Mouse (Mus musculus): ENCODE results near the gene Iqschfp. TPM values are rescaled to one million over a fixed set of nuclear protein-coding genes. Genes with fewer than 3 reads are reported as not detected.

Gene Iqschfp
- polyA plus RNA-seq, 1 experiment from 2014 or later = 4.7 TPM

GRCm38 (mm10) chr3:68508629-68509028 is 616.6 kb downstream of the Iqschfp start:
- Histone ChIP-seq H3K4me2 (ENCODE audit: low read depth, low read length) (no peak overlapping the region), H3K9me3 (ENCODE audit: control insufficient read depth, low read length) (no peaks in the 10 kb centered on the region), H3K4me3 (ENCODE audit: low read depth, low read length) (no peak overlapping the region), H3K9ac (replicated peaks; ENCODE audit: low read depth, low read length) (no peak overlapping the region), H3K27me3 (ENCODE audit: control insufficient read depth, insufficient read depth, low read length) (no peaks in the 10 kb centered on the region), H3K36me3 (ENCODE audit: control insufficient read depth, insufficient read depth, low read length) (no peaks in the 10 kb centered on the region), H3K4me1 (ENCODE audit: control insufficient read depth, insufficient read depth, low read length) (no peaks in the 10 kb centered on the region), H3K27ac (ENCODE audit: low read depth, low read length) (peak overlapping the region; percentile 7)
- WGBS = 47% methylated on average over 6 of the region's 6 CpGs
- no peak for ATAC-seq (ENCODE audit: low read depth)

- Histone ChIP-seq H3K27me3 (ENCODE audit: control insufficient read depth, insufficient read depth, low read length) (no peaks in the 10 kb centered on the region), H3K4me3 (ENCODE audit: low read depth, low read length) (no peak overlapping the region), H3K4me1 (ENCODE audit: control insufficient read depth, insufficient read depth, low read length) (no peaks in the 10 kb centered on the region), H3K36me3 (ENCODE audit: control insufficient read depth, insufficient read depth, low read length) (no peaks in the 10 kb centered on the region), H3K9ac (replicated peaks; ENCODE audit: low read depth, low read length) (no peak overlapping the region), H3K9me3 (ENCODE audit: control insufficient read depth, low read length) (no peaks in the 10 kb centered on the region), H3K4me2 (ENCODE audit: low read depth, low read length) (no peak overlapping the region), H3K27ac (ENCODE audit: low read depth, low read length) (no peak overlapping the region)
- ATAC-seq (ENCODE audit: low read depth) = no peak
- 80% methylated on average over 5 of the region's 5 CpGs for WGBS
Observed at GRCm38 (mm10) chr3:68510872-68511271, 618.8 kb downstream of the Iqschfp start.

GRCm38 (mm10) chr3:68511744-68512143 is 619.7 kb downstream of the Iqschfp start:
- no peak overlapping the region for H3K4me3 ChIP-seq (ENCODE audit: low read depth, low read length)
- no peaks in the 10 kb centered on the region for H3K36me3 ChIP-seq (ENCODE audit: control insufficient read depth, insufficient read depth, low read length)
- no peaks in the 10 kb centered on the region for H3K27me3 ChIP-seq (ENCODE audit: control insufficient read depth, insufficient read depth, low read length)
- H3K4me2 ChIP-seq (ENCODE audit: low read depth, low read length) = no peak overlapping the region
- H3K27ac ChIP-seq (ENCODE audit: low read depth, low read length) = no peak overlapping the region
- ATAC-seq (ENCODE audit: low read depth) = no peak
- WGBS = 79% methylated on average over 4 of the region's 4 CpGs
- H3K9ac ChIP-seq (replicated peaks; ENCODE audit: low read depth, low read length) = no peak overlapping the region
- no peaks in the 10 kb centered on the region; the same call in 1 of the 2 replicates for H3K4me1 ChIP-seq (ENCODE audit: control insufficient read depth, insufficient read depth, low read length)
- H3K9me3 ChIP-seq (ENCODE audit: control insufficient read depth, low read length) = no peaks in the 10 kb centered on the region

GRCm38 (mm10) chr3:68512327-68512726 is 620.3 kb downstream of the Iqschfp start:
- no peaks in the 10 kb centered on the region for H3K27me3 ChIP-seq (ENCODE audit: control insufficient read depth, insufficient read depth, low read length)
- H3K36me3 ChIP-seq (ENCODE audit: control insufficient read depth, insufficient read depth, low read length) = no peaks in the 10 kb centered on the region
- no peak overlapping the region for H3K27ac ChIP-seq (ENCODE audit: low read depth, low read length)
- no peak overlapping the region for H3K4me2 ChIP-seq (ENCODE audit: low read depth, low read length)
- no peak overlapping the region for H3K9ac ChIP-seq (replicated peaks; ENCODE audit: low read depth, low read length)
- no peak for ATAC-seq (ENCODE audit: low read depth)
- 69% methylated on average over 11 of the region's 11 CpGs for WGBS
- H3K4me3 ChIP-seq (ENCODE audit: low read depth, low read length) = no peak overlapping the region
- no peaks in the 10 kb centered on the region for H3K9me3 ChIP-seq (ENCODE audit: control insufficient read depth, low read length)
- no peaks in the 10 kb centered on the region; the same call in 1 of the 2 replicates for H3K4me1 ChIP-seq (ENCODE audit: control insufficient read depth, insufficient read depth, low read length)

- Histone ChIP-seq H3K9me3 (ENCODE audit: control insufficient read depth, low read length) (no peaks in the 10 kb centered on the region), H3K4me1 (ENCODE audit: control insufficient read depth, insufficient read depth, low read length) (no peaks in the 10 kb centered on the region; the same call in 1 of the 2 replicates), H3K9ac (replicated peaks; ENCODE audit: low read depth, low read length) (no peak overlapping the region), H3K4me2 (ENCODE audit: low read depth, low read length) (no peak overlapping the region), H3K27me3 (ENCODE audit: control insufficient read depth, insufficient read depth, low read length) (no peaks in the 10 kb centered on the region), H3K4me3 (ENCODE audit: low read depth, low read length) (no peak overlapping the region), H3K36me3 (ENCODE audit: control insufficient read depth, insufficient read depth, low read length) (no peaks in the 10 kb centered on the region), H3K27ac (ENCODE audit: low read depth, low read length) (0 out of 2 replicates have a peak overlapping the region, but pooled peaks have one; percentile 23)
- 37% methylated on average over 7 of the region's 7 CpGs for WGBS
- ATAC-seq (ENCODE audit: low read depth) = peak; percentile 78
Observed at GRCm38 (mm10) chr3:68513340-68514119, 621.5 kb downstream of the Iqschfp start.

GRCm38 (mm10) chr3:68514120-68514497 is 622.1 kb downstream of the Iqschfp start:
- WGBS = 28% methylated on average over 3 of the region's 3 CpGs
- Histone ChIP-seq H3K9ac (replicated peaks; ENCODE audit: low read depth, low read length) (no peak overlapping the region), H3K4me2 (ENCODE audit: low read depth, low read length) (no peak overlapping the region), H3K36me3 (ENCODE audit: control insufficient read depth, insufficient read depth, low read length) (no peaks in the 10 kb centered on the region), H3K27ac (ENCODE audit: low read depth, low read length) (no peak overlapping the region), H3K9me3 (ENCODE audit: control insufficient read depth, low read length) (no peaks in the 10 kb centered on the region), H3K27me3 (ENCODE audit: control insufficient read depth, insufficient read depth, low read length) (no peaks in the 10 kb centered on the region), H3K4me3 (ENCODE audit: low read depth, low read length) (no peak overlapping the region), H3K4me1 (ENCODE audit: control insufficient read depth, insufficient read depth, low read length) (no peaks in the 10 kb centered on the region; the same call in 1 of the 2 replicates)
- peak; percentile 50; the same call in 1 of the 2 replicates for ATAC-seq (ENCODE audit: low read depth)

GRCm38 (mm10) chr3:68514717-68515116 is 622.7 kb downstream of the Iqschfp start:
- Histone ChIP-seq H3K4me3 (ENCODE audit: low read depth, low read length) (no peak overlapping the region), H3K27ac (ENCODE audit: low read depth, low read length) (no peak overlapping the region), H3K4me2 (ENCODE audit: low read depth, low read length) (no peak overlapping the region), H3K4me1 (ENCODE audit: control insufficient read depth, insufficient read depth, low read length) (no peaks in the 10 kb centered on the region; the same call in 1 of the 2 replicates), H3K9me3 (ENCODE audit: control insufficient read depth, low read length) (no peaks in the 10 kb centered on the region), H3K36me3 (ENCODE audit: control insufficient read depth, insufficient read depth, low read length) (no peaks in the 10 kb centered on the region), H3K9ac (replicated peaks; ENCODE audit: low read depth, low read length) (no peak overlapping the region), H3K27me3 (ENCODE audit: control insufficient read depth, insufficient read depth, low read length) (no peaks in the 10 kb centered on the region)
- ATAC-seq (ENCODE audit: low read depth) = no peak
- WGBS = 79% methylated on average over 3 of the region's 3 CpGs

GRCm38 (mm10) chr3:68516393-68517081 is 624.5 kb downstream of the Iqschfp start:
- Histone ChIP-seq H3K4me2 (ENCODE audit: low read depth, low read length) (no peak overlapping the region), H3K4me3 (ENCODE audit: low read depth, low read length) (no peak overlapping the region), H3K4me1 (ENCODE audit: control insufficient read depth, insufficient read depth, low read length) (no peaks in the 10 kb centered on the region; the same call in 1 of the 2 replicates), H3K9ac (replicated peaks; ENCODE audit: low read depth, low read length) (no peak overlapping the region), H3K9me3 (ENCODE audit: control insufficient read depth, low read length) (no peaks in the 10 kb centered on the region), H3K27me3 (ENCODE audit: control insufficient read depth, insufficient read depth, low read length) (no peaks in the 10 kb centered on the region), H3K36me3 (ENCODE audit: control insufficient read depth, insufficient read depth, low read length) (no peaks in the 10 kb centered on the region), H3K27ac (ENCODE audit: low read depth, low read length) (no peak overlapping the region)
- WGBS = 55% methylated on average over 12 of the region's 12 CpGs
- peak; percentile 29; the same call in 1 of the 2 replicates for ATAC-seq (ENCODE audit: low read depth)

- no peak overlapping the region for H3K4me2 ChIP-seq (ENCODE audit: low read depth, low read length)
- no peak overlapping the region for H3K4me3 ChIP-seq (ENCODE audit: low read depth, low read length)
- H3K9me3 ChIP-seq (ENCODE audit: control insufficient read depth, low read length) = no peaks in the 10 kb centered on the region
- no peak for ATAC-seq (ENCODE audit: low read depth)
- no peak overlapping the region for H3K27ac ChIP-seq (ENCODE audit: low read depth, low read length)
- no peak overlapping the region for H3K9ac ChIP-seq (replicated peaks; ENCODE audit: low read depth, low read length)
- H3K27me3 ChIP-seq (ENCODE audit: control insufficient read depth, insufficient read depth, low read length) = no peaks in the 10 kb centered on the region
- no peaks in the 10 kb centered on the region for H3K36me3 ChIP-seq (ENCODE audit: control insufficient read depth, insufficient read depth, low read length)
- 42% methylated on average over 7 of the region's 7 CpGs for WGBS
- H3K4me1 ChIP-seq (ENCODE audit: control insufficient read depth, insufficient read depth, low read length) = no peaks in the 10 kb centered on the region; the same call in 1 of the 2 replicates
Observed at GRCm38 (mm10) chr3:68517236-68517635, 625.2 kb downstream of the Iqschfp start.

Data from neural tube, embryonic 14.5 days (tissue).